Mouse (Mus musculus): ENCODE data around the gene Scn10a.

DNA sequence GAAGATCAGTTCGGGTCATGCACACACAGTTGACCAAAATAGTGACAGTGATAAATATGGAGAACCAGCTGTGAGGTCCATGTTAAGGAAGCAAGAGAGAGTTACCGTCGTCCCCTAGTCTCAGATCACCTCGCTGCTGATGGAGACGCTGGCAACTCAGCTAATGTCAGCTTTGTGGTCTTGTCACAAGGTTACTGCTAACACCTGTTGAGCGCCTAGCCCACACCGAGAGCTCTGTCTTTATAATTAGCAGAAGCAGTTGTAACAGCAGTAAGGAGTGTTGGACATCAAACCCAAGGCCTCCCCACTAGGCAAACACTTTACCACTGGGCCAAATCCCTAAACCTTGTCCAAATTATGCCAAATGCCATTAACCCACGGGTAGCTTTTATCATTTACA lies 31.2 kb downstream of the Scn10a start:
- TF ChIP-seq CTCF (IDR thresholded peaks at IDR 0.05; ENCODE audit: low read depth) (no peak), EP300 (IDR thresholded peaks at IDR 0.05; ENCODE audit: low read depth) (no peak)

Data from heart, postnatal 0 days (tissue).